Mouse (Mus musculus) natural killer cell, adult 2 months (primary cell): ENCODE results near the gene Ubfd1.

ENCODE experiments used
- DNase-seq, 2 experiments: peaks; one replicate each; pipeline ENCODE4 v3.0.0; 2022; ENCODE audit warnings: low spot score in 2 of 2

Ubfd1 gene

GRCm38 (mm10) chr7:122066945-122067516 is at the start of gene Ubfd1, which contains the start of gene Ears2:
Ubfd1 (plus strand) TSS chr7:122067175.
Ears2 (minus strand) TSS chr7:122067263.
- DNase-seq: peak; percentile 95

- DNase-seq: peak in 1 of 2 experiments; percentile 53
These were observed 48.7 kb upstream of the Ubfd1 start for GRCm38 (mm10) chr7:122018247-122018646.

- no peak for DNase-seq
These were observed 48.0 kb upstream of the Ubfd1 start for GRCm38 (mm10) chr7:122018978-122019377.

DNA sequence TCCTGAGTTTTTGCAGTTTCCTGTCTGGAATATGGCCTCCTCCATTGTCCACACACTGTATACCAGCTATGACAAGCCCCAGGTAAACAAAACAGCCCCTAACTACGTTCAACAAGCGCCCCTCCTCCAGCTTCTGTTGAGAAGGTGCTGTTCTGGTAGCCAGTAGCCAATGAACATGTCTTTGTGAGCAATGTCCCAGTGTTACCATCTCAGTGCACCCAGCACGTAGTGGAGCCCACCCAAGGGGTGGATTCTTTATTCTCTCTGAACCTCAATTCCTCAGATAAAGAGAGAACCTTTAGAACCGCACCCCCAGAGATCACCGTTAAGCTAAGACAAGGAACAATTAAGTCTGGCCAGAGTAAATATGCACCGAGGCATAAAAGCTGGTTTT is 46.7 kb upstream of the Ubfd1 start:
- DNase-seq: no peak

- peak; percentile 78 to 89 for DNase-seq
These were observed 46.2 kb upstream of the Ubfd1 start, which contains the start of gene Gga2 for GRCm38 (mm10) chr7:122020667-122021354. Gga2 (minus strand) TSS chr7:122021222.

GRCm38 (mm10) chr7:122022131-122022530 is 44.8 kb upstream of the Ubfd1 start:
- no peak for DNase-seq

DNA sequence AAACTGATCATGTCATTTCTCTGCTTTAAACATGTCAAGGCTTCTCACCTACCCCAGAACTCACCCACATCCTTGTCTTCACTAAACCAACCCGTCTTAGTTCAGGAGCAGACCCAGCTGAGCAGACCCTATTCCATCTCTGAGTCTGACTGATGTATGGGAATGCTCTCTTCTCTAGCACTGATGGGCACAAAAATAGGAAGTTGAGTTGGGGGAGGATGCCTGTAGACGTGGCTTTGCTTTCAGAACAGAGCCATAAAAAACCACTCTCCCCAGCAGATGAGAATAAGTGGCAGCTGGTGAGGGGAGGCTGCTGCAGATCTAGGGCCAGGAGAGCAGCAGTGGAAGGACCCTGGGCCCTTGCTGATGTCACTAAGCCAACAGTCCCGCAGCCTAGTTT is 33.6 kb upstream of the Ubfd1 start:
- DNase-seq: no peak

DNA sequence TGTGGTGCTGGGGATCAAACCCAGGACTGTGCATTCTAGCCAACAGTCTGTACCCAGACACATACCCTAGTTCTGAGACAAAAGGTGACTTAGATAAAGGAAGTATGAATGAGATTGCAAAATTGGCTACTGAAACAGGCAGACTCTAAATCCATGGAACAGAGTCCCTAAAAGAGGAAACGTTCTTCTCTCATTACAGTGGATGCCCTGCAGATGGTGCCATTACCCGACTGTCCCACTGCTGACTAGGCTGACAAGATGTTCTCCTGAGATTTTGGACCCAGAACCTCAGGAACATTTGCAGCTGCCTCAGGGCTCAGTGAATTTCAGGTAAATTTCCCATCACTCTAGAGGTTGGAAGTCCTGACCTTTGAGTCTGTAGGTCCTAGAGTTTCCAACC is 32.6 kb upstream of the Ubfd1 start:
- no peak for DNase-seq

GRCm38 (mm10) chr7:122044106-122044505 is 22.9 kb upstream of the Ubfd1 start:
- DNase-seq: no peak

- DNase-seq: no peak
These were observed 21.8 kb upstream of the Ubfd1 start for GRCm38 (mm10) chr7:122045181-122045634.

- no peak for DNase-seq
These were observed 21.3 kb upstream of the Ubfd1 start for GRCm38 (mm10) chr7:122045711-122046110.

- DNase-seq: no peak
These were observed 20.2 kb upstream of the Ubfd1 start for GRCm38 (mm10) chr7:122046813-122047212.

DNA sequence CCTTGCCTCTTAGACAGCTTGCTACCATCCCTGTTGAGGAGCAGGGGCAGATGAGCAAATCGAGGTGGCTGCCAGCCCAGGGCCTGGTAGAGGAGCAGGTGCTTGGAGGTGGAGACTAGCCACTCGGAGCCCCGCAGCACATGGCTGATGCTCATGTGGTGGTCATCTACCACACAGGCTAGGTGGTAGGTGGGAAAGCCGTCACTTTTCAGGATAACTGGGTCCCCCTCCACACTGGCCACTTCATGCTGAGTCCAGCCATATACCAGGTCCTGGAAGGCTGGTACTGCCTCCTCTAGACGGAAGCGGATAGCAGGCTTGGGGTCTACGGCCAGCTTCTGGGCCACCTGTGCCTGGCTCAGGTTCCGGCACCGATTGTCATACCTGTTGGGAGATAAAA is 18.8 kb upstream of the Ubfd1 start:
- no peak for DNase-seq

GRCm38 (mm10) chr7:122050834-122051233 is 16.1 kb upstream of the Ubfd1 start:
- no peak for DNase-seq

DNA sequence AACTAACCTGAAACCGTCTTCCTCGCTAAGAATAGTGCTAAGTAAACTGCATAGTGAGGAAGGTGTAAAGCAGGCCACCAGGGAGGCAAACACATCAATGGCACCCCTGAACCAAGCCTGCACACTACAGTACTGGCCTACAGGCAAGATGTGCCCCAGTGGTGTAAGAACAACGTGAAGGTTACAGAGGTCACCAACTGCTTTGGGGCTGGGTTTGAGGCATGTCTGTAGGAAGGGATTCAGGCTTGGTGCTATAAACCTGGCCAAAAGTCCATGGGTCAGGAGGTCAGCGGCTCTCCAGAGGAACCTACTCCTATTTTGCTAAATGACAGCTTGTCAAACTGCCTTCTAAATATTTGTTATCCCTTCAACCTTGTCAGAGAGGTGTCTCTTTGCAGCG is 10.3 kb upstream of the Ubfd1 start:
- no peak for DNase-seq

GRCm38 (mm10) chr7:122065656-122066055 is 1.3 kb upstream of the Ubfd1 start:
- DNase-seq: no peak

DNA sequence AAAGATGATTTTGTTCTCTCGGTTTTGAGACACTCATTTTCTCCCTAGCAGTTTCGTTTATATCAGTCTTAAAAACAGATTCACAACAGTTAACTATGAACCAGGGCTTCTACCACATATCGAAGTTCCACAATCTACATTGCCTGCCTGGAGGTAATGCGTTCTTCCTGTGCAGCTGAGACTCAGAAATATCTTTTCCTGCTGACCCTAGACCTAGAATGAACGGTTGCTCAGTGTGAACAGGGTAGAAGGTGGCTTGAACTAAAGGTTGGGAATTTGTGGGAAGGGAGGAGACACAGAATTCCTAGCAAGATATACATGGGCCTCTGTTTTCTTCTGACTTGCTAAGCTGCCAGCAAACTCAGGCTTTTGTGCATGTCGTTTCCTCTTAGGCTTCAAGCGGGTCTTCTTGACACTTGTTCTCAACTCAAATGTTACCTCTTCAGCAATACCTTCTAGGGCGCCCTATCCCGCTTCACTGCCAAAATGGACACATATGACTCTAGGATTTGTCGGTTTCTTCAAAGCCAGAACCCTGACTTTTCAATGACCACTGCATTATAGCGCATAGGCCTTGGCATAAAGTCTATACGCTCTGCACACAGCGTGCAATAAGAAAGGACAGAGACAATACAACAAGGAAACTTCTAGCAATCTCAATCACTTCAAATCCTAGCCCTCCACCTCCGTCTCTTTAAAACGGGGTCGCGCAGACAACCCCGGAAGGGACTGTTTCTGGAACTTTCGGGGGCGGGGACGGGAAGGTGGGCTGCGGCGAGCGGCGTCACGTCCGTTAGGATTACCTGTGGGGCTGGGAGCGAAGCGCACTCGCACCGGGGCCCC is 652 bp upstream of the Ubfd1 start:
- no peak for DNase-seq

- DNase-seq: no peak
These were observed 774 bp downstream of the Ubfd1 start for GRCm38 (mm10) chr7:122067517-122068381.

DNA sequence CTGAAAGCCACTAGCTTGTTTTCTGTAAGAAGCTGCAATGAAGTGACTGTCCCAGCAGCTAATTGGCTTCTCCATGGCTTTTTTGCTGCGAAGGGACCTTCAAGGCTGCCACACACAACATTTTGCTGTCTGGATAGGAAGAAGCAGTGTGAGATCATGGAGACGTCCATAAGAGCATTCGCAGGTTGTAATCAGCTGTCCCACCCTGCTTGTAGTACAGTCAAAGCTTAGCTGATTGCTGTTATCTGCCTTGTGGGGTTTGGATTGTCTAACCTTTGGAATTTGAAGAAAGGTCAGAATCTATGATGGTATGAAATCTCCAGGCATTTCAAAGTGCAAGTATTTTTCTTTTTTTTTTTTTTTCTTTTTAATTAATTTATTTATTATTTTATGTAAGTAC is 7.4 kb downstream of the Ubfd1 start:
- no peak for DNase-seq

GRCm38 (mm10) chr7:122079798-122080554 is 13.0 kb downstream of the Ubfd1 start:
- no peak for DNase-seq

GRCm38 (mm10) chr7:122081071-122081470 is 14.1 kb downstream of the Ubfd1 start:
- no peak for DNase-seq
